Mouse (Mus musculus) gastrocnemius, postnatal 36 days (tissue): ENCODE results near the gene Lce1e. TPM values are rescaled to one million over a fixed set of nuclear protein-coding genes. Genes with fewer than 3 reads are reported as not detected.
"Not testable (repeated sequence)": the region's sequence is repeated elsewhere in the genome, so short reads cannot be mapped to it uniquely, and the experiment has no call there.

Experiments used
- DNase-seq, 2 experiments: peaks; one replicate each; pipeline ENCODE4 v3.0.0; 2022
- intact Hi-C: fragments of 180-260 bp; cut with DNase I; formaldehyde crosslinking; loops from one replicate; pipeline ENCODE4 v1.15.1; 2025
- long read RNA-seq, 2 experiments: library from polyadenylated mRNA; stranded (forward); transcript quantifications; one replicate each; pipeline ENCODE4 v2.0.0; 2021
- total RNA-seq, 2 experiments: library from RNA; stranded (reverse); gene quantifications; 2 replicates each; pipeline ENCODE4 v1.2.3; 2021

Lce1e gene
- not detected for total RNA-seq
- long read RNA-seq, experiment 1: 0 reads
- long read RNA-seq, experiment 2: 0 reads

GRCm38 (mm10) chr3:92708974-92709373 lies at the start of gene Lce1e:
Gene Lce1e, minus strand, starts transcription at chr3:92709074.
- intact Hi-C loops: no loop called here
- DNase-seq: no peak

GRCm38 (mm10) chr3:92753197-92753596 lies 44.3 kb upstream of the Lce1e start:
- intact Hi-C loops: no loop called here
- no peak for DNase-seq

GRCm38 (mm10) chr3:92752238-92752637 lies 43.4 kb upstream of the Lce1e start, which contains the start of gene Lce1g:
Gene Lce1g, minus strand, starts transcription at chr3:92752338.
- no peak for DNase-seq
- intact Hi-C loops: no loop called here

- intact Hi-C loops: no loop called here
- DNase-seq: no peak
Observed at GRCm38 (mm10) chr3:92738996-92739395, 30.1 kb upstream of the Lce1e start, which contains the start of gene Gm38119. Gene Gm38119, minus strand, starts transcription at chr3:92739096.

GRCm38 (mm10) chr3:92722631-92723030 lies 13.8 kb upstream of the Lce1e start:
- DNase-seq: no peak
- intact Hi-C loops: no loop called here

- DNase-seq: no peak
- intact Hi-C loops: no loop called here
Observed at GRCm38 (mm10) chr3:92720250-92720649, 11.4 kb upstream of the Lce1e start, which contains the start of gene Lce1f. Gene Lce1f, minus strand, starts transcription at chr3:92720350.

- intact Hi-C loops: no loop called here
- DNase-seq: no peak
Observed at GRCm38 (mm10) chr3:92715122-92715521, 6.2 kb upstream of the Lce1e start.

- intact Hi-C loops: no loop called here
- DNase-seq: no peak
Observed at GRCm38 (mm10) chr3:92694613-92695012, 14.3 kb downstream of the Lce1e start.

GRCm38 (mm10) chr3:92691688-92692087 lies 17.2 kb downstream of the Lce1e start:
- no peak for DNase-seq
- intact Hi-C loops: no loop called here

- intact Hi-C loops, DNase-seq: not testable (repeated sequence)
Observed at GRCm38 (mm10) chr3:92689154-92689553, 19.7 kb downstream of the Lce1e start.

GRCm38 (mm10) chr3:92687110-92687509 lies 21.8 kb downstream of the Lce1e start, which contains the start of gene Lce1d:
Gene Lce1d, minus strand, starts transcription at chr3:92687210.
- intact Hi-C loops: no loop called here
- no peak for DNase-seq

GRCm38 (mm10) chr3:92678947-92679346 lies 29.9 kb downstream of the Lce1e start, which contains the start of gene Lce1c:
Gene Lce1c, plus strand, starts transcription at chr3:92679247.
- DNase-seq: no peak
- intact Hi-C loops: no loop called here

GRCm38 (mm10) chr3:92670215-92670614 lies 38.7 kb downstream of the Lce1e start, which contains the start of gene Lce1a2:
Gene Lce1a2, minus strand, starts transcription at chr3:92670315.
- no peak for DNase-seq
- intact Hi-C loops: no loop called here

Other genes starting within 250 kb of the Lce1e start
- not detected for gene Sprr1a, start 223.2 kb downstream of the Lce1e start, total RNA-seq
- gene Sprr4, start 208.6 kb downstream of the Lce1e start, total RNA-seq: not detected
- not detected for gene 2310046K23Rik, start 174.6 kb downstream of the Lce1e start, total RNA-seq
- gene Ivl, start 135.3 kb downstream of the Lce1e start, total RNA-seq: not detected
- gene Smcp, start 120.1 kb downstream of the Lce1e start, total RNA-seq: not detected
- not detected for gene 2210017I01Rik, start 101.6 kb downstream of the Lce1e start, total RNA-seq
- gene Lce6a, start 87.4 kb downstream of the Lce1e start, total RNA-seq: not detected
- not detected for gene Lce1a1, start 60.8 kb downstream of the Lce1e start, total RNA-seq
- gene Lce1b, start 52.1 kb downstream of the Lce1e start, total RNA-seq: not detected
- not detected for gene Lce1a2, start 38.8 kb downstream of the Lce1e start, total RNA-seq
- gene Lce1c, start 29.8 kb downstream of the Lce1e start, total RNA-seq: not detected
- gene Lce1d, start 21.9 kb downstream of the Lce1e start, total RNA-seq: not detected
- gene Lce1f, start 11.3 kb upstream of the Lce1e start, total RNA-seq: not detected
- not detected for gene Gm38119, start 30.0 kb upstream of the Lce1e start, total RNA-seq
- not detected for gene Lce1g, start 43.3 kb upstream of the Lce1e start, total RNA-seq
- gene Lce1h, start 56.0 kb upstream of the Lce1e start, total RNA-seq: not detected
- not detected for gene Lce1i, start 69.8 kb upstream of the Lce1e start, total RNA-seq
- gene Lce1j, start 81.4 kb upstream of the Lce1e start, total RNA-seq: not detected
- not detected for gene Lce1k, start 98.8 kb upstream of the Lce1e start, total RNA-seq
- gene Kprp, start 118.2 kb upstream of the Lce1e start, total RNA-seq: not detected
- not detected for gene Lce1l, start 142.2 kb upstream of the Lce1e start, total RNA-seq
- gene 2310050C09Rik, start 161.1 kb upstream of the Lce1e start, total RNA-seq: not detected
- not detected for gene Lce3a, start 217.2 kb upstream of the Lce1e start, total RNA-seq
- gene Lce3b, start 223.9 kb upstream of the Lce1e start, total RNA-seq: not detected
- not detected for gene Lce3c, start 235.4 kb upstream of the Lce1e start, total RNA-seq
- not detected for gene Lce3d, start 248.3 kb upstream of the Lce1e start, total RNA-seq